Mouse (Mus musculus) forebrain, embryonic 11.5 days (tissue): ENCODE measurements around the gene Slc44a4. TPM values are rescaled to one million over a fixed set of nuclear protein-coding genes. Genes with fewer than 3 reads are reported as not detected.
"Not testable (repeated sequence)": the region's sequence is repeated elsewhere in the genome, so short reads cannot be mapped to it uniquely, and the experiment has no call there.

Experiments
- ATAC-seq: fragments of 200-750 bp; cut with Nextera tagmentation; replicated peaks from 2 replicates; pipeline ENCODE4 v1.8.0; 2017; ENCODE audit warnings: moderate TSS enrichment; ENCODE audit not compliant: low FRiP score
- DNase-seq: peaks from one replicate; pipeline ENCODE4 v3.0.0-alpha.2; 2017; ENCODE audit warnings: low spot score
- H3K27ac ChIP-seq: fragments of 300-500 bp; sonication (generic); 2 replicates; pipeline ENCODE4 v1.5.1; 2014; ENCODE audit warnings: low read depth, low read length
- H3K27me3 ChIP-seq: fragments of 300-500 bp; sonication (generic); 2 replicates; pipeline ENCODE4 v1.6.1; 2014; ENCODE audit warnings: mild to moderate bottlenecking, low read length, mixed read lengths; ENCODE audit not compliant: control insufficient read depth, insufficient read depth
- H3K36me3 ChIP-seq: fragments of 300-500 bp; sonication (generic); 2 replicates; pipeline ENCODE4 v1.6.1; 2014; ENCODE audit warnings: mild to moderate bottlenecking, low read length, moderate library complexity, mixed read lengths; ENCODE audit not compliant: control insufficient read depth, insufficient read depth
- H3K4me1 ChIP-seq: fragments of 300-500 bp; sonication (generic); replicated peaks from 2 replicates; pipeline ENCODE4 v1.6.1; 2014; ENCODE audit warnings: low read length, mixed read lengths; ENCODE audit not compliant: control insufficient read depth, insufficient read depth
- H3K4me2 ChIP-seq: fragments of 300-500 bp; sonication (generic); 2 replicates; pipeline ENCODE4 v1.6.1; 2014; ENCODE audit warnings: low read depth, mild to moderate bottlenecking, low read length, moderate library complexity, mixed read lengths; ENCODE audit not compliant: severe bottlenecking
- H3K4me3 ChIP-seq: fragments of 300-500 bp; sonication (generic); 2 replicates; pipeline ENCODE4 v1.5.1; 2014; ENCODE audit warnings: low read depth, low read length
- H3K9ac ChIP-seq: fragments of 300-500 bp; sonication (generic); 2 replicates; pipeline ENCODE4 v1.6.1; 2014; ENCODE audit warnings: low read length
- H3K9me3 ChIP-seq: fragments of 300-500 bp; sonication (generic); 2 replicates; pipeline ENCODE4 v1.6.1; 2016; ENCODE audit warnings: low read length, mixed read lengths; ENCODE audit not compliant: control insufficient read depth
- WGBS: fragments of 180-500 bp; shearing (Covaris S2); extraction: QIAGEN DNeasy Blood & Tissue Kit; methylation state at CpG from one replicate; pipeline ENCODE4 v1.1.7; 2014; 5-methylcytosine and 5-hydroxymethylcytosine counted together
- polyA plus RNA-seq: library from polyadenylated mRNA; unstranded; fragments of >200 nt; fragmentation: Nextera tagmentation; extraction: Ambion mirVana; gene quantifications from 2 replicates; pipeline ENCODE4 v1.2.1, GENCODE M21; 2014

Slc44a4 gene
- polyA plus RNA-seq, 1 experiment from 2014 or later = not detected

DNA sequence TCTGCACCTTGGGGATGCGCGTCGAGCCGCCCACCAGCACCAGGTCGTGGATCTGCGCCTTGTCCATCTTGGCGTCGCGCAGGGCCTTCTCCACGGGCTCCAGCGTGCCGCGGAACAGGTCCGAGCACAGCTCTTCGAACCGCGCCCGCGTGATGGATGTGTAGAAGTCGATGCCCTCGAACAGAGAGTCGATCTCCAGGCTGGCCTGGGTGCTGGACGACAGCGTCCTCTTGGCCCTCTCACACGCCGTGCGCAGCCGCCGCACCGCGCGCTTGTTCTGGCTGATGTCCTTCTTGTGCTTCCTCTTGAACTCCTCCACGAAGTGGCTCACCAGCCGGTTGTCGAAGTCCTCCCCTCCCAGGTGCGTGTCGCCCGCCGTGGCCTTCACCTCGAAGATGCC lies 43.7 kb downstream of the Slc44a4 start:
- ATAC-seq, H3K9ac ChIP-seq, H3K4me1 ChIP-seq, H3K27me3 ChIP-seq, H3K27ac ChIP-seq, DNase-seq, H3K36me3 ChIP-seq, H3K4me3 ChIP-seq, H3K9me3 ChIP-seq, H3K4me2 ChIP-seq: not testable (repeated sequence)
- 34% methylated on average over 21 of the region's 40 CpGs for WGBS

DNA sequence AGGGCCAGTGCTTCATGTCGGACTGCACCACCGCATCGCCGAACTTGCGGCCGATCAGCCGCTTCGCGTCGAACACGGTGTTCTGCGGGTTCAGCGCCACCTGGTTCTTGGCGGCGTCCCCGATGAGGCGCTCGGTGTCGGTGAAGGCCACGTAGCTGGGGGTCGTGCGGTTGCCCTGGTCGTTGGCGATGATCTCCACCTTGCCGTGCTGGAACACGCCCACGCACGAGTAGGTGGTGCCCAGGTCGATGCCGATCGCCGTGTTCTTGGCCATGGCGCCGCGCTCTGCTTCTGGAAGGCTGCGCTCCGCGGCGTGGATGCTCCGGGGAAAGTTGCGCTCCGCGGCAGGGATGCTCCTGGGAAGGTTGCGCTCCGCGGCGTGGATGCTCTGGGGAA lies 44.5 kb downstream of the Slc44a4 start:
- peak; percentile 43 for ATAC-seq
- DNase-seq, H3K27ac ChIP-seq, H3K4me1 ChIP-seq, H3K9ac ChIP-seq, H3K27me3 ChIP-seq, H3K36me3 ChIP-seq, H3K9me3 ChIP-seq: not testable (repeated sequence)
- WGBS = 3% methylated on average over 17 of the region's 47 CpGs
- Histone ChIP-seq H3K4me3 (peak overlapping the region; percentile 41), H3K4me2 (peak overlapping the region; percentile 84)

DNA sequence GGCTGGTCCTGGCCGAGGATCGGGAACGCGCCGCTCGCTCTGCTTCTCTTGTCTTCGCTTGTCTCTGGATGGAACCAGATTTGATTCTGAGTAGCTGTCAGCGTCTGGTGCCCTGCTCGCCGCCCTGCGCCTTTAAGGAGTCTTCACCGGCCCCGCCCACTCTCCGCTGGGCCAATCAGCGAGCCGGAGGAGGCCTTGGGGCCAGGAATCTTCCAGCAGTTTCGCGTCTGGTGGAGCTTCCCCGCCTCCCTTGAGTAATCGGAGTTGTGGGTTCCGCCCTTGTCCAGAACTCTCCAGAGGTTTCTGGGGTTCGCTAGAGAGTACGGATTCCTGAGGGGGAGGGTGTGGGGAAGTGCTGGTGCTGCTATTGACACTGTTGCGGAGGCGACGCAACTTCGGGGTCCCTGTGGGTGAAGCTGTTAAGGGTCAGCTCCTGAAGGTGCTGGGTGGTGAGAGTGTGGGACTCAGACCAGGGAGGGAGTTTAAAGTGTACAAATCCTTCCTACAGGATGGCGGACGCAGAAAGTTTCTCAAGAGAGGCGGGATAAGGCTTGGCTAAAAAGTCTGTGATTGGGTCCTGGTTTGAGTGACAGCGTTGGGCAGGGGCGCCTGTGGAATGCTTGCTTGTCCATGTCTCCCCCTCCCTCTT lies 45.0 kb downstream of the Slc44a4 start, which contains the start of gene Hspa1b:
Gene Hspa1b, minus strand, starts transcription at position 109 of the 649 bp plus-strand sequence.
- ATAC-seq (peak; percentile 95), DNase-seq (peak; percentile 85)
- H3K36me3 ChIP-seq, H3K27me3 ChIP-seq, H3K4me1 ChIP-seq, H3K9me3 ChIP-seq: not testable (repeated sequence)
- under 1% methylated on average over 26 of the region's 32 CpGs for WGBS
- H3K4me2 ChIP-seq = peak within 1 kb of the TSS; percentile 84
- peak within 1 kb of the TSS; percentile 66 for H3K9ac ChIP-seq
- peak within 1 kb of the TSS; percentile 80 for H3K27ac ChIP-seq
- H3K4me3 ChIP-seq = peak within 1 kb of the TSS; percentile 41

DNA sequence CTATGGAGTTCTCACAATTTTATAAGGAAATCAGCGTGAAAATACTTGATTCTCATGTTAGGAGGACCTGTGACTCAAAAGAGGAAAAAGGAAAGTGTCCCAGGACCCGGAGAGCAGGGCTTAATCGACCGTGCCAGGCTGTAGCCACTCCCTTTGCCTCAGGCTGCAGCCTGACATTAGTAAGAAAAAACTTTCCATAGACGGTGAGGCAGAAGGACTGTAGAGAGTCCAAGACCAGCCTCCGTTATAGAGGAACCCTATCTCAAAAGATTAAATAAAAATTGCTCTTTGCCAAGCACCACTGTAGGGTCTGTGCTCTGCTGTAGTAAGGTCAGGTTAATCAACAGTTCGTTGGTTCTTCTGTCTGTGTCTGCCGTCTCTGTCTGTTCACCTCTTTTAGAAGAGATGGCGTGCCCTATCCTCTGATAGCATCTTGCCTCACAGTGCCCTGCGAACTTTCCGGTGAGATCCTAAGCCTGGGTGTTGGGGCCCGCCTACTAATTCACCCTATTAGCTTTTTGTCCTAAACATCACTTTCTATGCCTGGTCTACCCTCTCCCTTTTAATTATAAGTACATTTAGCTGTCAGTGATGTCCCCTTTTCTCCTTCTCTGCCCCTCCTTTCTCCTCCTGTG lies 45.7 kb downstream of the Slc44a4 start:
- WGBS = 12% methylated on average over 12 of the region's 12 CpGs
- H3K36me3 ChIP-seq = no peaks in the 10 kb centered on the region
- H3K4me1 ChIP-seq = peaks cover 6% of the 10 kb centered on the region; the same call in 1 of the 2 replicates
- peak overlapping the region; percentile 43; the same call in 1 of the 2 replicates for H3K27ac ChIP-seq
- H3K4me2 ChIP-seq = peak overlapping the region; percentile 84
- DNase-seq = peak; percentile 61
- H3K9ac ChIP-seq = peak overlapping the region; percentile 20; the same call in 1 of the 2 replicates
- H3K27me3 ChIP-seq = peaks cover 8% of the 10 kb centered on the region; the same call in 1 of the 2 replicates
- peak overlapping the region; percentile 41 for H3K4me3 ChIP-seq
- no peaks in the 10 kb centered on the region for H3K9me3 ChIP-seq
- ATAC-seq = 0 out of 2 replicates have a peak, but pooled peaks have one; percentile 5

DNA sequence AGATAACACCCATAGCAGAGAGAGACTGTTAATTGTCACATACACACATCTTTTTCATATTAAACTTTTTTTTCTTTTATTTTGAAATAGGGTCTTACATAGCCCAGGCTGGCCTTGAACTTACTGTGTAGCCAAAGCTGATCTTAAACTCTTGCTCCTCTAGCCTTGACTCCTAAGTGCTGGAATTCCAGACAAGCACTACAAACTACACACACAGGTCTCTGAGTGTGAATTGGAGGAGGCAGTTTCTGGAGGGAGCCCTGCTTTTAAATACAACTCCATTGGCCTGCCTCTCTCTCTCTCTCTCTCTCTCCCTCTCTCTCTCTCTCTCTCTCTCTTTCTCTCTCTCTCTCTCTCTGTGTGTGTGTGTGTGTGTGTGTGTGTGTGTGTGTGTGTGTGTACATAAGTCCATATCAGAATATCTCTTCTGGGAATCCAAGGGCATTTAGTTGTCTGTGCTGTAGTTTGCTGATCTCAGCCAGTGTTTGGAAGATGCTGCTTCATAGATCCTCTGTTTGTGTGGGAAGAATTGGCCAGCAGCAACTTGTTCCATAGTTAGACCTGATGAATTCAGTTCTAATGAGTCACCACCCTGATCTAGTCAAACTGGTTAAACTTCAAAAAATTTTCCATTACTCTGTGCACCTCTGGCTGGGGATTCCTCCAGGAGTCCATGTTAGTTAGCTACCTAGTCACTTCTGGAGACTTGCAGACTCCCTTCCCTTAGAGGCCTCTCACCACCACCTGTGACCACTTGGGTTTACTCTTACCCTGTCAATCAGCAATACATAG lies 46.6 kb downstream of the Slc44a4 start:
- H3K4me1 ChIP-seq = peaks cover 6% of the 10 kb centered on the region; the same call in 1 of the 2 replicates

DNA sequence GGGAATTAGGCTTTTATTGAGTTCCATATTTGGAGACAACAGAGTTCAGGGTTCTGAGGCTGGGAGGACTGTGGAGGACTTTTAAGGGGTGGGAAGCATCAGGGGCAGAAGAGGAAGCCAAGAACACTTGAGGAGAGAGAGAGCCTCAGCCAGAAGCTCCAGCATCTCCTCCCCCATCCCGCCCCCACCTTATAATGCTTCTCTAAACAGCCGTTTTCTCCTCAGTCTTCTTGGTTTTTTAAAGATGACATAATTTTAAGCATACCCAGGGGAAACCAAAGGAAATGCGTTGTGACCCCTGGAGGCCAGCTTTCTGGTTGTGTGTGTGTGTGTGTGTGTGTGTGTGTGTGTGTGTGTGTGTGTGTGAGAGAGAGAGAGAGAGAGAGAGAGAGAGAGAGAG lies 47.9 kb downstream of the Slc44a4 start:
- DNase-seq (no peak), ATAC-seq (no peak)
- Histone ChIP-seq H3K9me3 (no peaks in the 10 kb centered on the region), H3K27ac (no peak overlapping the region), H3K4me1 (peaks cover 6% of the 10 kb centered on the region; the same call in 1 of the 2 replicates), H3K4me2 (no peak overlapping the region), H3K9ac (no peak overlapping the region), H3K4me3 (no peak overlapping the region), H3K36me3 (no peaks in the 10 kb centered on the region), H3K27me3 (no peaks in the 10 kb centered on the region)
- 19% methylated on average over 3 of the region's 3 CpGs for WGBS

More for the DNA sequence above, 46.6 kb downstream of the Slc44a4 start:
- no peaks in the 10 kb centered on the region for H3K9me3 ChIP-seq
- peaks cover 4% of the 10 kb centered on the region; the same call in 1 of the 2 replicates for H3K27me3 ChIP-seq
- no peak overlapping the region for H3K27ac ChIP-seq
- H3K4me3 ChIP-seq = no peak overlapping the region
- no peak overlapping the region for H3K9ac ChIP-seq
- ATAC-seq (no peak), DNase-seq (no peak)
- no peak overlapping the region for H3K4me2 ChIP-seq
- no peaks in the 10 kb centered on the region for H3K36me3 ChIP-seq

DNA sequence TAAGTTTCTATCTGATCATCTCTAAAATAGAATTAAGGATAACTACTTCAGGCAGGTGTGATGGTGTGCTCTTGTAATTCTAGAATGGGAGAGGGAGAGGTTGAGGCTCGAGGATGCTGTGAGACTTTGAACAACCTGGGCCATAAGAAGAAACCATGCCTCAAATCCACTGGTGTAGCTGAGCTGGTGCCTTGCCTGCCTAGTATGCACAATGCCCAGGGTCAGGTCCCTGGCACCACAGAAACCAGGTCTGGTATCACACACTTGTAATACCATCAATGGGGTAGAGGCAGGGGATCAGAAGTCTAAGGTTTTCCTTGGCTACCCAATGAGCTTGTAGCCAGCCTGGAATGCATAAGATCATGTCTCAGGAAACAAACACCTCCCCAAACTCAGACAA lies 48.6 kb downstream of the Slc44a4 start:
- H3K4me2 ChIP-seq = no peak overlapping the region
- H3K4me3 ChIP-seq = no peak overlapping the region
- 59% methylated on average over 1 of the region's 1 CpGs for WGBS
- peaks cover under 1% of the 10 kb centered on the region; the same call in 1 of the 2 replicates for H3K27me3 ChIP-seq
- H3K27ac ChIP-seq = no peak overlapping the region
- ATAC-seq (no peak), DNase-seq (no peak)
- no peak overlapping the region for H3K9ac ChIP-seq
- peaks cover 6% of the 10 kb centered on the region; the same call in 1 of the 2 replicates for H3K4me1 ChIP-seq
- no peaks in the 10 kb centered on the region for H3K36me3 ChIP-seq
- H3K9me3 ChIP-seq = no peaks in the 10 kb centered on the region

DNA sequence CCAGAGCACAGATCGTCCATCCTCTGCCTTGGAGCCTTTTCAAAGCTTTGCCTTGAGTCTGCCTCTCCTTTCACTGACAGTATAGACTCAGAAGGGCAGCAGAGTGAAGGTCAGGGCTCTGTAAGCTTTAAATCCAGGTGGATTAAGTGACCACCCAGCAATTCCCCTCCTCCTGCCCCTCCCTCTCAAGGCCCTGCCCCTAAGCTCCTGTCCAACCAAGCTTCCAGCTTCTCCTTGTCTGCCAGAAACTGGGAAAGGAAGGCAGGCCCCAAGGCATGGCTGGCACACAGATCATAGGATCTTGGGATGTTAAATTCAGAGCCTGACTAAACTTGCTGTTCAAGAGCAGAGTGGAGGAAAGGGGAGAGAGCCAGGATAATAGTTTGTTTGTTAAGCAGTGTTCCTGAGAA lies 50.4 kb downstream of the Slc44a4 start:
- H3K4me3 ChIP-seq = no peak overlapping the region
- no peak for ATAC-seq
- H3K9me3 ChIP-seq = no peaks in the 10 kb centered on the region
- no peak overlapping the region for H3K27ac ChIP-seq
- WGBS = 13% methylated on average over 1 of the region's 1 CpGs
- DNase-seq = no peak
- peaks cover 18% of the 10 kb centered on the region for H3K27me3 ChIP-seq
- H3K36me3 ChIP-seq = no peaks in the 10 kb centered on the region
- no peak overlapping the region for H3K4me2 ChIP-seq
- no peak overlapping the region for H3K9ac ChIP-seq
- H3K4me1 ChIP-seq = peaks cover 6% of the 10 kb centered on the region; the same call in 1 of the 2 replicates
